Mouse (Mus musculus): ENCODE measurements around the gene Rgs8. TPM values are rescaled to one million over a fixed set of nuclear protein-coding genes. Genes with fewer than 3 reads are reported as not detected.
A peak's percentile ranks its signal among the peaks of the same experiment; 100 is the strongest.

The Rgs8 gene
- not detected in 2 replicates for polyA plus RNA-seq (2015; fragmentation: Nextera tagmentation; extraction: Ambion mirVana)

DNA sequence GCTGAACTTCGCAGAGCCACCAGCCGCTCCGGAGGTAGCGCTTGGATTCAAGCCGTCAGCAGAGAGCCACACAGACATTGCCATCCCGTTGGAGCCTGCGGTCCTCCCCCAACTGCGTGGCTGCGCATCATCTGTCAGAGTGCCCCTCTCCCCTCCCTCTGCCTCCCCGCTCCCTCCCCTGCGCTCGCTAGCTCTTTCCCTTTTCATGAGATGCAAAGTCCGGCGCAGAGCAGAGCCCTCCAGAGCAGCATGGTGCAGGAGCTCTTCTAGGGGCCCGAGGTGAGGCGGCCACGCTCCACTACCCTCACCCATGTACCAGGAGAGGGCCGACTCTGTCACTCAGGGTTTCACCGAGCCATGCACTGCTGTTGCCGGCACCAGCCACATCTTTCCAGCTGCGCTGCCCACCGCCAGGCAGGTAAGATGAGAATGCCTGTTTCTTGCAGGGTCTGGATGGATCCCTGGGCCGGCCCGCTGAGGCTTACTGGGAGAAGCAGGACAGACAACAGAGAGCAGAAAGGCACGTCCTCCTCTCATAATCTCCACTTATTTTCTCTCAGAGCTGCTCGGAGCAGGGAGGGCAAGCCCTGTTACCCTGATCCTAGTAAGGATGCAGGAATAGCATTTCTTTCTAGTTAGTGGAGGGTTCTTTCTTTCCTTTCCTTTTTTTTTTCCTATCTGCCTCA is at the start of gene Rgs8:
Gene Rgs8 (plus strand): TSS at position 88 of the 686 bp plus-strand sequence.
- no peak for ATAC-seq (ENCODE audit: low read depth)
- no peaks in the 10 kb centered on the region for H3K4me1 ChIP-seq (ENCODE audit: control insufficient read depth, low read depth, low read length)
- H3K27me3 ChIP-seq (ENCODE audit: control insufficient read depth, insufficient read depth, low read depth, low read length): peaks cover 17% of the 10 kb centered on the region
- H3K4me3 ChIP-seq (ENCODE audit: low read depth, low read length): no peak within 1 kb of the TSS
- H3K27ac ChIP-seq (ENCODE audit: low read length): no peak within 1 kb of the TSS
- no peaks in the 10 kb centered on the region for H3K36me3 ChIP-seq (ENCODE audit: control insufficient read depth, insufficient read depth)
- no peaks in the 10 kb centered on the region for H3K9me3 ChIP-seq (replicated peaks; ENCODE audit: control insufficient read depth, low read length)
- H3K9ac ChIP-seq (ENCODE audit: low read depth, low read length): no peak within 1 kb of the TSS
- WGBS (ENCODE audit: insufficient replicate concordance): 2% methylated on average over 26 of the region's 26 CpGs
- peak within 1 kb of the TSS; percentile 27; the same call in 1 of the 2 replicates for H3K4me2 ChIP-seq (ENCODE audit: low read depth, low read length)

GRCm38 (mm10) chr1:153617340-153617830 is 35.4 kb upstream of the Rgs8 start:
- no peak for ATAC-seq (ENCODE audit: low read depth)
- no peak overlapping the region for H3K9ac ChIP-seq (ENCODE audit: low read depth, low read length)
- H3K27ac ChIP-seq (ENCODE audit: low read length): no peak overlapping the region
- whole genome bisulfite sequencing (ENCODE audit: insufficient replicate concordance): 51% methylated on average over 9 of the region's 9 CpGs
- H3K4me1 ChIP-seq (ENCODE audit: control insufficient read depth, low read depth, low read length): no peaks in the 10 kb centered on the region
- no peaks in the 10 kb centered on the region for H3K27me3 ChIP-seq (ENCODE audit: control insufficient read depth, insufficient read depth, low read depth, low read length)
- no peak overlapping the region for H3K4me2 ChIP-seq (ENCODE audit: low read depth, low read length)
- H3K4me3 ChIP-seq (ENCODE audit: low read depth, low read length): no peak overlapping the region
- no peaks in the 10 kb centered on the region for H3K36me3 ChIP-seq (ENCODE audit: control insufficient read depth, insufficient read depth)
- H3K9me3 ChIP-seq (replicated peaks; ENCODE audit: control insufficient read depth, low read length): no peaks in the 10 kb centered on the region

DNA sequence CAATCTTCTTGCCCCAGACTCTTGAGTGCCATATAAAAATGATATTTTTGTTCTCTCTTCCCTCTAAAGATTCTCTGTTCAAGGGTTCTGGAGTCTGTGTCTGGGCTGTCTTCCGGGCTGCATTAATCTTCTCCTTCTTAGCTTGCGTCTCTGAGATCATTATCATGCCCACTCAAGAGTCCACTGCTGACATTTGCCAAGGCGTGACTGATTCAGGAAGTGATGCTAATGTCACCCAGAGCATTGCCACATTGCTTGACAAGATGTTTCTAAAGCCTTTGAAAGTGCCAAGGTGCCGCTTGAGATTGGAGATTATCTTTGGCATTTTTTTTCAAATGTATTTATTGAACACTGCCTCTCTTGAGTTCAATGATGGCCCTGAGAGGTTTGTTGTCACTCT is 29.8 kb upstream of the Rgs8 start:
- Histone ChIP-seq H3K4me2 (ENCODE audit: low read depth, low read length) (no peak overlapping the region), H3K27me3 (ENCODE audit: control insufficient read depth, insufficient read depth, low read depth, low read length) (no peaks in the 10 kb centered on the region), H3K9ac (ENCODE audit: low read depth, low read length) (no peak overlapping the region), H3K4me3 (ENCODE audit: low read depth, low read length) (no peak overlapping the region), H3K4me1 (ENCODE audit: control insufficient read depth, low read depth, low read length) (no peaks in the 10 kb centered on the region), H3K36me3 (ENCODE audit: control insufficient read depth, insufficient read depth) (no peaks in the 10 kb centered on the region), H3K9me3 (replicated peaks; ENCODE audit: control insufficient read depth, low read length) (no peaks in the 10 kb centered on the region), H3K27ac (ENCODE audit: low read length) (no peak overlapping the region)
- 52% methylated on average over 4 of the region's 4 CpGs for WGBS (ENCODE audit: insufficient replicate concordance)
- no peak for ATAC-seq (ENCODE audit: low read depth)

- WGBS (ENCODE audit: insufficient replicate concordance): 38% methylated on average over 6 of the region's 6 CpGs
- no peaks in the 10 kb centered on the region for H3K4me1 ChIP-seq (ENCODE audit: control insufficient read depth, low read depth, low read length)
- H3K27ac ChIP-seq (ENCODE audit: low read length): no peak overlapping the region
- no peaks in the 10 kb centered on the region for H3K36me3 ChIP-seq (ENCODE audit: control insufficient read depth, insufficient read depth)
- H3K9me3 ChIP-seq (replicated peaks; ENCODE audit: control insufficient read depth, low read length): no peaks in the 10 kb centered on the region
- no peak for ATAC-seq (ENCODE audit: low read depth)
- H3K4me2 ChIP-seq (ENCODE audit: low read depth, low read length): no peak overlapping the region
- no peak overlapping the region for H3K9ac ChIP-seq (ENCODE audit: low read depth, low read length)
- no peak overlapping the region for H3K4me3 ChIP-seq (ENCODE audit: low read depth, low read length)
- no peaks in the 10 kb centered on the region for H3K27me3 ChIP-seq (ENCODE audit: control insufficient read depth, insufficient read depth, low read depth, low read length)
These were observed 20.1 kb upstream of the Rgs8 start for GRCm38 (mm10) chr1:153632686-153633085.

DNA sequence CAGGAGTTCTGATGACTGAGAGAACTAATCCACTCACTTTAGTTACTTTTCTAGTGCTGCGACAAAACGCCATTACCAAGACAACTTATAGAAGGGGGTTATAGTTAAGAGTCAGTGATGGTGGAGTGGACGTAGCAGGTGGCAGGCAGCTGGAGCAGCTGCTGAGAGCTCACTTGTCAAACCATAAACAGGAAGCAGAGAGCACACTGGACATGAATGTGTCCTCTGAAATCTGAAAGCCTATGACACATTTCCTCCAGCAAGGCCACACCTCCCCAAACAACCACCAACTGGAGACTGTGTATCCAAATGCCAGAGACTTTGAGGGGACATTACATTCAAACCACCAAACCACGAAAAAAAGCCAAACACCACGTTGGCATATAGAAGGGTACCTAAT is 17.8 kb upstream of the Rgs8 start:
- ATAC-seq (ENCODE audit: low read depth): no peak
- Histone ChIP-seq H3K4me3 (ENCODE audit: low read depth, low read length) (no peak overlapping the region), H3K36me3 (ENCODE audit: control insufficient read depth, insufficient read depth) (no peaks in the 10 kb centered on the region), H3K27ac (ENCODE audit: low read length) (no peak overlapping the region), H3K9me3 (replicated peaks; ENCODE audit: control insufficient read depth, low read length) (no peaks in the 10 kb centered on the region), H3K4me1 (ENCODE audit: control insufficient read depth, low read depth, low read length) (no peaks in the 10 kb centered on the region), H3K9ac (ENCODE audit: low read depth, low read length) (no peak overlapping the region), H3K27me3 (ENCODE audit: control insufficient read depth, insufficient read depth, low read depth, low read length) (no peaks in the 10 kb centered on the region), H3K4me2 (ENCODE audit: low read depth, low read length) (no peak overlapping the region)
- 45% methylated on average over 5 of the region's 5 CpGs for WGBS (ENCODE audit: insufficient replicate concordance)

- no peak for ATAC-seq (ENCODE audit: low read depth)
- Histone ChIP-seq H3K27ac (ENCODE audit: low read length) (no peak overlapping the region), H3K4me2 (ENCODE audit: low read depth, low read length) (no peak overlapping the region), H3K36me3 (ENCODE audit: control insufficient read depth, insufficient read depth) (no peaks in the 10 kb centered on the region), H3K4me1 (ENCODE audit: control insufficient read depth, low read depth, low read length) (no peaks in the 10 kb centered on the region), H3K9ac (ENCODE audit: low read depth, low read length) (no peak overlapping the region), H3K27me3 (ENCODE audit: control insufficient read depth, insufficient read depth, low read depth, low read length) (no peaks in the 10 kb centered on the region), H3K4me3 (ENCODE audit: low read depth, low read length) (no peak overlapping the region), H3K9me3 (replicated peaks; ENCODE audit: control insufficient read depth, low read length) (no peaks in the 10 kb centered on the region)
- WGBS (ENCODE audit: insufficient replicate concordance): 61% methylated on average over 3 of the region's 3 CpGs
These were observed 17.3 kb upstream of the Rgs8 start for GRCm38 (mm10) chr1:153635521-153635920.

GRCm38 (mm10) chr1:153636821-153637220 is 16.0 kb upstream of the Rgs8 start:
- H3K27ac ChIP-seq (ENCODE audit: low read length): no peak overlapping the region
- WGBS (ENCODE audit: insufficient replicate concordance): 60% methylated on average over 5 of the region's 5 CpGs

DNA sequence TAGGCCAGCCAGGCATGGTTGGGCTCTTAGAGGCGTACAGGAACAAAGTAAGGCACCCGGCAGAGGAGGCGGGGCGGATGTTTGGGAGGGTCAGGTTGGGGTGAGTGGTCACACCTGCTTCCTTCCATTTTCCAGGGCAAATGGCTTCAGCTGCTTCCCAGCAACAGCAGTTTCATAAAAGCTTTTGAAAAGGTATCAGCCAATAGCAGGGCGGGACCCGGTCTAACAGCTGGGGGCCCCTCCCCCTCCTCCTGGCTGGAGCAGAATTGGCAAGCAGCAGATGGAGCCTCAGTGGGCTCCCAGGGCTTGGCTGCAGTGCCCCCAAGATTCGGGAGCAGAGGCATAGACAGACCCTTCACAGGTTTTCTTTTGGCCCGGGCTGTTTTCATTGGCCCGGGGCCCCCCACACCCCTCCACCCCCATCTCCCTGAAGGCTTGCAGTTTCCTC is 11.3 kb upstream of the Rgs8 start:
- WGBS (ENCODE audit: insufficient replicate concordance): 22% methylated on average over 9 of the region's 9 CpGs

More at GRCm38 (mm10) chr1:153636821-153637220, 16.0 kb upstream of the Rgs8 start:
- H3K27me3 ChIP-seq (ENCODE audit: control insufficient read depth, insufficient read depth, low read depth, low read length): no peaks in the 10 kb centered on the region
- H3K9me3 ChIP-seq (replicated peaks; ENCODE audit: control insufficient read depth, low read length): no peaks in the 10 kb centered on the region
- no peaks in the 10 kb centered on the region for H3K36me3 ChIP-seq (ENCODE audit: control insufficient read depth, insufficient read depth)
- no peak overlapping the region for H3K9ac ChIP-seq (ENCODE audit: low read depth, low read length)
- H3K4me2 ChIP-seq (ENCODE audit: low read depth, low read length): no peak overlapping the region
- no peaks in the 10 kb centered on the region for H3K4me1 ChIP-seq (ENCODE audit: control insufficient read depth, low read depth, low read length)
- no peak for ATAC-seq (ENCODE audit: low read depth)
- no peak overlapping the region for H3K4me3 ChIP-seq (ENCODE audit: low read depth, low read length)

DNA sequence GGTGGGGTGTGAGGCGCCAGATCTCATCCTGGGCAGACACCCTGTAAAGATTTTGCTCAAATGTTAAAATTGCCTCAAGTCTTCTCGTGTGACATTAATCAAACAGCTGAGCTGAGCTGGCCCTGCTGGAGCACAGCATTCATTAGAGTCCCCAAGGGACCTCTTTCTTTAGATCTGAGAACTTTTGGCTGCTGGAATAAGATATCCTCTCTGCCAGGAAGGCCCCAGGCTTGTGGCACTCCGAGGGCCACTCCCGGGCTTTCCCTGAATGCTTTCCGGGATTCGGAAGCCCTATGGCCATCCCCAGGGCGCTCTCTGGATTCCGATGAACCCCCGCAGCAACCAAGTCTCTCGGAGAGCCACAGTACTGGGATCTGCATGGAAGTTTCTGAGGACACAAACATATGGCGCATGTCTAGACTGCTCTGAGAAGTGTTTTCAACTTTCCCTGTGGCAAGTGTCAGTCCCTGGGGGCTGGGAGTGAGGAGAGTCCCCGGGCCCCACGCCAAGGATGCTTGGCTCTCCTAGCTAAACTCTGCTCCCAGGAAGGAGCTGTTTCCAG is 10.8 kb upstream of the Rgs8 start:
- Histone ChIP-seq H3K9me3 (replicated peaks; ENCODE audit: control insufficient read depth, low read length) (no peaks in the 10 kb centered on the region), H3K9ac (ENCODE audit: low read depth, low read length) (no peak overlapping the region), H3K36me3 (ENCODE audit: control insufficient read depth, insufficient read depth) (no peaks in the 10 kb centered on the region), H3K4me2 (ENCODE audit: low read depth, low read length) (no peak overlapping the region), H3K4me1 (ENCODE audit: control insufficient read depth, low read depth, low read length) (no peaks in the 10 kb centered on the region), H3K27me3 (ENCODE audit: control insufficient read depth, insufficient read depth, low read depth, low read length) (no peaks in the 10 kb centered on the region), H3K27ac (ENCODE audit: low read length) (no peak overlapping the region), H3K4me3 (ENCODE audit: low read depth, low read length) (no peak overlapping the region)
- WGBS (ENCODE audit: insufficient replicate concordance): 27% methylated on average over 13 of the region's 13 CpGs
- no peak for ATAC-seq (ENCODE audit: low read depth)

More for the DNA sequence above, 11.3 kb upstream of the Rgs8 start:
- no peak for ATAC-seq (ENCODE audit: low read depth)
- H3K36me3 ChIP-seq (ENCODE audit: control insufficient read depth, insufficient read depth): no peaks in the 10 kb centered on the region
- no peaks in the 10 kb centered on the region for H3K9me3 ChIP-seq (replicated peaks; ENCODE audit: control insufficient read depth, low read length)
- H3K27me3 ChIP-seq (ENCODE audit: control insufficient read depth, insufficient read depth, low read depth, low read length): no peaks in the 10 kb centered on the region
- no peaks in the 10 kb centered on the region for H3K4me1 ChIP-seq (ENCODE audit: control insufficient read depth, low read depth, low read length)
- H3K4me2 ChIP-seq (ENCODE audit: low read depth, low read length): no peak overlapping the region
- no peak overlapping the region for H3K9ac ChIP-seq (ENCODE audit: low read depth, low read length)
- no peak overlapping the region for H3K27ac ChIP-seq (ENCODE audit: low read length)
- H3K4me3 ChIP-seq (ENCODE audit: low read depth, low read length): no peak overlapping the region
